Mouse (Mus musculus) monocyte, adult 59 days (primary cell): ENCODE data around the gene Tm4sf20. TPM values are rescaled to one million over a fixed set of nuclear protein-coding genes. Genes with fewer than 3 reads are reported as not detected.

Source experiments
- total RNA-seq, 2 experiments: library from RNA; stranded (reverse); gene quantifications; one replicate each; pipeline ENCODE4 v1.2.4; 2023

Gene Tm4sf20
- not detected for total RNA-seq

GRCm38 (mm10) chr1:82768269-82768668 lies at the start of gene Tm4sf20:
Gene Tm4sf20 (minus strand): TSS chr1:82768461.

DNA sequence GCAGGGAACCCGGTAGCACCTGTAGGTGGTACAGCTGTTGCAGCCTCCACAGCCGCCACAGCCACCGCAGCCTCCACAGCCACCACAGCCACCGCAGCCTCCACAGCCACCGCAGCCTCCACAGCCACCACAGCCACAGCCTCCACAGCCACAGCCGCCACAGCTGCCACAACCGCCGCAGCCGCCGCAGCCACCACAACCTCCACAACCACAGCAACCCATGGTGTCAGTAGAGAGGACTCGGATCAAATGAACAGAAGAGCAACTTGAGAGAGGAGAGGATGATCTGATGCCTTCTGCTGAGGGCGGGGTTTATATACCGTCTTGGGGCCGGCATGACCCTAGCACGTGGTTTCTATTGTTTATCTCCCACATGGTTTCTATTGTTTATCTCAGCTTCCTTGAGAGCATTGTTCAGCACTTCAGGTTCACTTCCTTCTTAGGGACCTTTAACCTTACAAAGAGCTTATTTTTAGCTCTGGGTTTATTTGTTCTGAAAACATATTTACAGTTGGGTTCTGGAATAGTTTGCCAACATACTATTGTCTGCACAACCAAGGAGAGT lies 2.8 kb upstream of the Tm4sf20 start, which contains the start of gene Gm47791:
TSS of gene Gm47791 (minus strand) at position 222 of the 565 bp plus-strand sequence.

GRCm38 (mm10) chr1:82724339-82725025 lies 43.8 kb downstream of the Tm4sf20 start, which contains the start of gene Mff:
Gene Mff (plus strand): TSS chr1:82724890.

Other genes with a start within 250 kb of the Tm4sf20 start
- gene Col4a4, start 181.6 kb downstream of the Tm4sf20 start, total RNA-seq, result not detected
- gene Col4a3, start 181.5 kb downstream of the Tm4sf20 start, total RNA-seq, result not detected
- gene Mff, start 43.6 kb downstream of the Tm4sf20 start, total RNA-seq, result 10 to 100 TPM; 87.2 to 99.4 TPM
- not detected for gene Gm47791, start 2.8 kb upstream of the Tm4sf20 start, total RNA-seq
- gene Agfg1, start 71.0 kb upstream of the Tm4sf20 start, total RNA-seq, result 10 to 100 TPM; 50.7 to 57.1 TPM
- gene A030005L19Rik, start 144.9 kb upstream of the Tm4sf20 start, total RNA-seq, result under 1 TPM in 1 of 2 experiments, not detected in 1; 0.63 TPM
- not detected for gene A030014E15Rik, start 156.5 kb upstream of the Tm4sf20 start, total RNA-seq
- not detected for gene Gm6217, start 162.9 kb upstream of the Tm4sf20 start, total RNA-seq
- gene A030003K21Rik, start 174.9 kb upstream of the Tm4sf20 start, total RNA-seq, result not detected
- gene Gm7544, start 187.6 kb upstream of the Tm4sf20 start, total RNA-seq, result not detected
- not detected for gene Gm47955, start 191.8 kb upstream of the Tm4sf20 start, total RNA-seq
- gene Gm47959, start 232.1 kb upstream of the Tm4sf20 start, total RNA-seq, result not detected